Mouse (Mus musculus): ENCODE measurements around the gene Avpr1b. TPM values are rescaled to one million over a fixed set of nuclear protein-coding genes. Genes with fewer than 3 reads are reported as not detected.
"Not testable (repeated sequence)": the region's sequence is repeated elsewhere in the genome, so short reads cannot be mapped to it uniquely, and the experiment has no call there.

Avpr1b gene
- polyA plus RNA-seq (2014; fragmentation: Nextera tagmentation; extraction: Ambion mirVana) = not detected in 2 replicates

DNA sequence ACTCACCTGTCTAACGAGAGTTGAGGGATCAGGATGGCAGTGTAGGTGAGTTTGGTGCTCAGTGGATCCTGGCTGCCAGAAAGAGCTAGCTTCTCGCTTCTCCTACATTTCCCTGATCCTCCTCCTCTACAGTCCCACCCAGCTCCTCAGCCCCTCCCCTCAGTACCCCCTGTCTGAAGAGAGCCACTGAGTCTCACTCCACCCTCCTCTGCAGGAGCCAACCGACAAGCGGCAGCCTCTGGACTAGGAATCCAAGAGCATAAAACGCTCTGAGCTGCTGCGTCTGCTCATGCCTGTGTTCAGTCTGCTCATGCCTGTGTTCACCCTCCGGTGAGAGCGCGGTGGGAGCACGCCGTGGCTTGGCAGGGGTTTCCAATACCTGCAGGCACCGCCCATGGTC lies at the start of gene Avpr1b:
TSS of gene Avpr1b (plus strand) at position 335 of the 400 bp plus-strand sequence.
- no peak within 1 kb of the TSS for H3K9ac ChIP-seq
- no peaks in the 10 kb centered on the region for H3K36me3 ChIP-seq (ENCODE audit: insufficient read depth)
- ATAC-seq (ENCODE audit: insufficient read depth) (no peak; the same call in 1 of the 2 replicates), DNase-seq (peak; percentile 2)
- WGBS = 15% methylated on average over 12 of the region's 12 CpGs
- H3K9me3 ChIP-seq (ENCODE audit: low read depth, low read length) = no peaks in the 10 kb centered on the region
- no peak within 1 kb of the TSS for H3K27ac ChIP-seq (ENCODE audit: low read depth)
- H3K27me3 ChIP-seq (ENCODE audit: insufficient read depth, low read length) = 0 out of 2 replicates have a peak, but pooled peaks cover 3% of the 10 kb centered on the region
- 0 out of 2 replicates have a peak within 1 kb of the TSS, but pooled peaks have one; percentile 29 for H3K4me2 ChIP-seq
- H3K4me1 ChIP-seq (ENCODE audit: insufficient read depth) = no peaks in the 10 kb centered on the region
- H3K4me3 ChIP-seq (ENCODE audit: low read depth, low read length) = no peak within 1 kb of the TSS
- no peak for TF ChIP-seq CTCF (IDR thresholded peaks at IDR 0.05; ENCODE audit: low read depth)

DNA sequence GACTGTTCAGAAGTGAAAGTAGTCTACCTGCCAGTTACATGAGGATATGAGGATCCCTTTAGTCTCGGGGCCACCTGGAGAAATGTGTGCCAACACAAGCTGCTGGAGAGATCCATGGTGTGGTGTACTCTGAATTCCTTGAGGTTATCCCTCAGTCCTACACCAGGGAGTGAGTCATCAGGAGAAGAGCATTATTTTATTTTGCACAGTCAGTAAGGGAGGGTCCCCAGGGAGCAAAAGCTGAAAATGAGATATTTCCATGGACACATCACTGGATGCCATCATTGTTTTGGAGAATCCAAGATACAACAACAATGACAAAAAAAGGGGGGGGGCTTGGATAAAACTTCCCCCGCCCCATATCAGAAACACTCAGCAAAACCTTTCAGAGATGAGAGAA lies 47.1 kb upstream of the Avpr1b start:
- Histone ChIP-seq H3K9ac (no peak overlapping the region), H3K27me3 (ENCODE audit: insufficient read depth, low read length) (no peaks in the 10 kb centered on the region), H3K36me3 (ENCODE audit: insufficient read depth) (no peaks in the 10 kb centered on the region), H3K9me3 (ENCODE audit: low read depth, low read length) (no peaks in the 10 kb centered on the region), H3K4me3 (ENCODE audit: low read depth, low read length) (no peak overlapping the region), H3K4me2 (no peak overlapping the region), H3K27ac (ENCODE audit: low read depth) (no peak overlapping the region), H3K4me1 (ENCODE audit: insufficient read depth) (no peaks in the 10 kb centered on the region)
- ATAC-seq (ENCODE audit: insufficient read depth) (no peak), DNase-seq (no peak)
- TF ChIP-seq CTCF (IDR thresholded peaks at IDR 0.05; ENCODE audit: low read depth) = no peak
- 88% methylated on average over 2 of the region's 2 CpGs for WGBS

DNA sequence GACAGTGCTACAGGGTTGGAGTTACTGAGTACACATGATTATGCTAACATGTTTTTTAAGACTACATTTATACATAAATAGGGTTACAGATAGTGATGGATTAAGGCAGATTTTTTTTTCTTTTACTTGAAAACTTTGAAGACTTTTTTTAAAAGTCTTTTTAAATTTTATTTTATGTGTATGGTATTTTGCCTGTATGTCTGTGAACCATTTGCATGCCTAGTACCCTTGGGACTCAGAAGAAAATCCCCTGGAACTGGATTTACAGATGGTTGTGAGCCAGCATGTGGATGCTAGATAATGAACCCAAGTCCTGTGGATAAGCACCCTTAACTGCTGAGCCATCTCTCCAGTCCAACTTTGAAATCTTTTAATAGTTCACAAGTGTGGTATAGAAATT lies 45.6 kb upstream of the Avpr1b start:
- H3K27ac ChIP-seq (ENCODE audit: low read depth) = no peak overlapping the region
- ATAC-seq (ENCODE audit: insufficient read depth) (no peak), DNase-seq (no peak)
- no peaks in the 10 kb centered on the region for H3K36me3 ChIP-seq (ENCODE audit: insufficient read depth)
- TF ChIP-seq CTCF (IDR thresholded peaks at IDR 0.05; ENCODE audit: low read depth) = no peak
- no peak overlapping the region for H3K4me2 ChIP-seq
- no peaks in the 10 kb centered on the region for H3K27me3 ChIP-seq (ENCODE audit: insufficient read depth, low read length)
- no peaks in the 10 kb centered on the region for H3K9me3 ChIP-seq (ENCODE audit: low read depth, low read length)
- H3K9ac ChIP-seq = no peak overlapping the region
- H3K4me3 ChIP-seq (ENCODE audit: low read depth, low read length) = no peak overlapping the region
- no peaks in the 10 kb centered on the region for H3K4me1 ChIP-seq (ENCODE audit: insufficient read depth)

DNA sequence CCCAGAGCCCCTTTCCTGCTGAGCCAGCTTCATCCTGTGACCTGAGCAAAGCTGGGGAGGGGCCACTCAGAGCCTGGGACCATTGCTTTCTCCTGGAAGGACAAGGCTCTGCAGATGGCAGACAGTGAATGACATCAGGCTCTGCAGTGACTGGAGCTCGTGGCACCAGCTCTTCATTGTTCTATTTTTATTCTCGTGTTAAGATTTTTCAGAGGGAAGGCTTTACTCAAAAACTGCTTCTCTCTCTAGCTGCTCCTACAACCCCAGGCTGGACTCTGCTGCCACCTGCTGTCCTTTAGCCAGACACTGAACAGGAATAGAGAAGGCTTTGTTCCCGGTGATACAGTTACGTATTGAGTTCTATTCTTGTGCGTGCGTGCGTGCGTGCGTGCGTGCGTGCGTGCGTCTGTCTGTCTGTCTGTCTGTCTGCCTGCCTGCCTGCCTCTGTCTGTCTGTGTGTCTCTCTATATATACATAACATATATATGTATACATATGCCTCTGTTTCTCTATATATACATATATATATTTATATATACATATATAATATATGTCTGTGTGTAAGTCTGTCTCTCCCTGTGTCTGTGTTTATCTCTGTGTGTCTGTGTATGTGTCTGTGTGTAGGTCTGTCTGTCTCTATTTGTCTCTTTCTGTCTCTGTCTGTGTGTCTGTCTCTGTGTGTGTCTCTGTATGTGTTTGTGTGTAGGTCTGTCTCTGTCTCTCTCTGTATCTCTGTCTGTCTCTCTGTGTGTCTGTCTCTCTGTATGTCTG lies 43.8 kb upstream of the Avpr1b start:
- 12% methylated on average over 13 of the region's 13 CpGs for WGBS
- DNase-seq = peak; percentile 92
- H3K9ac ChIP-seq = peak overlapping the region; percentile 26; the same call in 1 of the 2 replicates

DNA sequence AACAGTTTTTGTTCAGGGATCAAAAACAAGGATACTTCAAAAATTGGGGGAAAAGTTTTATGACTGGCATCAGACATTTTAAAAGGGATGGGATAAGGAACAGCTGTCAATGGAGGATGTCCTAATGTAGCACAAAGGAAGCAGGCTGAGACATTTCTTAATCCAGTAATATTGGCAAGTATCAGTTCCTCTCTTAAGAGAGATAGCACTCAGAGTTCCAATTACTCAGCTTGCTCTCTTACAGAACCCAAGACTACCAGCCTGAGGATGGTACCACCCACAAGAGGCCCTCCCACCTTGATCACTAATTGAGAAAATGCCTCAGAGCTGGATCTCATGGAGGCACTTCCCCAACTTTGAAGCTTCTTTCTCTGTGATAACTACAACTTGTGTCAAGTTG lies 38.5 kb upstream of the Avpr1b start:
- no peaks in the 10 kb centered on the region for H3K9me3 ChIP-seq (ENCODE audit: low read depth, low read length)
- no peaks in the 10 kb centered on the region for H3K4me1 ChIP-seq (ENCODE audit: insufficient read depth)
- DNase-seq = no peak
- H3K9ac ChIP-seq = no peak overlapping the region
- H3K4me3 ChIP-seq (ENCODE audit: low read depth, low read length) = no peak overlapping the region
- no peak overlapping the region for H3K27ac ChIP-seq (ENCODE audit: low read depth)
- no peak for ATAC-seq (ENCODE audit: insufficient read depth)
- H3K27me3 ChIP-seq (ENCODE audit: insufficient read depth, low read length) = no peaks in the 10 kb centered on the region
- no peak overlapping the region for H3K4me2 ChIP-seq
- TF ChIP-seq CTCF (IDR thresholded peaks at IDR 0.05; ENCODE audit: low read depth) = no peak
- no peaks in the 10 kb centered on the region for H3K36me3 ChIP-seq (ENCODE audit: insufficient read depth)

More for the DNA sequence above, 43.8 kb upstream of the Avpr1b start:
- no peak overlapping the region for H3K27ac ChIP-seq (ENCODE audit: low read depth)
- peak; percentile 98 for ATAC-seq (ENCODE audit: insufficient read depth)
- no peaks in the 10 kb centered on the region for H3K4me1 ChIP-seq (ENCODE audit: insufficient read depth)
- no peak overlapping the region for H3K4me3 ChIP-seq (ENCODE audit: low read depth, low read length)
- peak overlapping the region; percentile 35 for H3K4me2 ChIP-seq
- H3K36me3 ChIP-seq (ENCODE audit: insufficient read depth) = no peaks in the 10 kb centered on the region
- peak; percentile 94 for TF ChIP-seq CTCF (IDR thresholded peaks at IDR 0.05; ENCODE audit: low read depth)
- no peaks in the 10 kb centered on the region for H3K27me3 ChIP-seq (ENCODE audit: insufficient read depth, low read length)
- no peaks in the 10 kb centered on the region for H3K9me3 ChIP-seq (ENCODE audit: low read depth, low read length)

DNA sequence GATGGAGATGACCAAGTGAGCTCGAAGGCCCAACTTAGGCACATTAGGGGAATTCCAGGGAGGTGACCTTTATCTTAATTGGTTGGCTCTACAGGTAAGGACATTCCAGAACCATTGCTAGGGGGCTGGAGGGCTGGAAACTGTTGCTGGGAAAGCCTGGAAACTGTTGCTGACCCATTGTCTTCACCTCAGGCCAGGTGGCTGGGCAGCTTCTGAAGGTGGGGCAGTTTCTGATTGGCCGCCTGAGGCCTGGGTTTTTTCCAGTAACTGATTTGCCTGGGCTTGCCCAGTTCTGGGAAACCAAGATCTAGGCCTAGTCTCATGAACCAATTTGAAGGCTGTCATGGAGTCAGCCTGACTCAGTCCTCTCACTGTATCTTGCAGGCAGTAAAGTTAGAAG lies 37.0 kb upstream of the Avpr1b start:
- ATAC-seq (ENCODE audit: insufficient read depth) = no peak
- no peak overlapping the region for H3K4me2 ChIP-seq
- TF ChIP-seq CTCF (IDR thresholded peaks at IDR 0.05; ENCODE audit: low read depth) = no peak
- H3K9ac ChIP-seq = no peak overlapping the region
- no peaks in the 10 kb centered on the region for H3K36me3 ChIP-seq (ENCODE audit: insufficient read depth)
- no peaks in the 10 kb centered on the region for H3K9me3 ChIP-seq (ENCODE audit: low read depth, low read length)
- 92% methylated on average over 2 of the region's 2 CpGs for WGBS
- no peaks in the 10 kb centered on the region for H3K27me3 ChIP-seq (ENCODE audit: insufficient read depth, low read length)
- H3K27ac ChIP-seq (ENCODE audit: low read depth) = no peak overlapping the region
- H3K4me1 ChIP-seq (ENCODE audit: insufficient read depth) = no peaks in the 10 kb centered on the region
- no peak overlapping the region for H3K4me3 ChIP-seq (ENCODE audit: low read depth, low read length)
- no peak for DNase-seq

DNA sequence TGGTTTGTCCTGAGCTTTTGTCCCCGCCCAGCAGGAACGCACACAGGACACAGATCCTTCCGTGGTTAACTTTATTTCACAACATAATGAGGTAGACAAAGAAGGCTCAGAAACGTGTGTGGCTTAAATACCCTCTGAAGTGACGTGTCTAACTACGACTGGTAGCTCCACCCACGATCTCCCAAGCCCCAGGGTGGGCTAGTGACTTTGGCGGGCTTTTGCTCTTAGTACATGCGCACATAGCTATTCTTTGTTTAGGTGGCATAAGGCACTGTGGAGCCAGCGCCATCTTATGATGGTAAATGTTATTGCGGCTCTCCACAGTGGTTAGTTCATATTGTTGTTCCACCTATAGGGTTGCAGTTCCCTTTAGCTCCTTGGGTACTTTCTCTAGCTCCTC lies 33.0 kb upstream of the Avpr1b start:
- 47% methylated on average over 11 of the region's 11 CpGs for WGBS
- H3K9me3 ChIP-seq (ENCODE audit: low read depth, low read length); H3K27ac ChIP-seq (ENCODE audit: low read depth); H3K27me3 ChIP-seq (ENCODE audit: insufficient read depth, low read length); H3K4me2 ChIP-seq; H3K4me1 ChIP-seq (ENCODE audit: insufficient read depth); H3K4me3 ChIP-seq (ENCODE audit: low read depth, low read length); H3K9ac ChIP-seq; H3K36me3 ChIP-seq (ENCODE audit: insufficient read depth): not testable (repeated sequence)
- TF ChIP-seq CTCF (IDR thresholded peaks at IDR 0.05; ENCODE audit: low read depth) = 0 out of 2 replicates have a peak, but pooled peaks have one; percentile 17
- peak; percentile 27 for DNase-seq
- ATAC-seq (ENCODE audit: insufficient read depth) = peak; percentile 41; the same call in 1 of the 2 replicates

All from lung, embryonic 14.5 days (tissue).